Mouse (Mus musculus) intestine, embryonic 15.5 days (tissue): ENCODE measurements at regions not wholly inside any gene's neighbourhood (a gene's known extent, or its start where the extent isn't known, plus 50 kb on each side); places are given as distances from the start of the nearest gene placed in this dataset.
"Not testable (repeated sequence)": the region's sequence is repeated elsewhere in the genome, so short reads cannot be mapped to it uniquely, and the experiment has no call there.

Experiments
- ATAC-seq: fragments of 200-750 bp; cut with Nextera tagmentation; 2 replicates; pipeline ENCODE4 v1.8.0; 2017; ENCODE audit warnings: moderate TSS enrichment, moderate library complexity
- H3K27ac ChIP-seq: fragments of 300-500 bp; sonication (generic); 2 replicates; pipeline ENCODE4 v1.5.1; 2015; ENCODE audit warnings: mild to moderate bottlenecking, inconsistent platforms
- H3K27me3 ChIP-seq: fragments of 300-500 bp; sonication (generic); replicated peaks from 2 replicates; pipeline ENCODE4 v1.6.1; 2015; ENCODE audit warnings: inconsistent platforms
- H3K36me3 ChIP-seq: fragments of 300-500 bp; sonication (generic); 2 replicates; pipeline ENCODE4 v1.6.1; 2015; ENCODE audit warnings: inconsistent platforms
- H3K4me1 ChIP-seq: fragments of 300-500 bp; sonication (generic); replicated peaks from 2 replicates; pipeline ENCODE4 v1.6.1; 2015; ENCODE audit warnings: inconsistent platforms
- H3K4me2 ChIP-seq: fragments of 300-500 bp; sonication (generic); replicated peaks from 2 replicates; pipeline ENCODE4 v1.6.1; 2015; ENCODE audit warnings: mild to moderate bottlenecking, inconsistent platforms
- H3K4me3 ChIP-seq: fragments of 300-500 bp; sonication (generic); replicated peaks from 2 replicates; pipeline ENCODE4 v1.5.1; 2015; ENCODE audit warnings: inconsistent platforms
- H3K9ac ChIP-seq: fragments of 300-500 bp; sonication (generic); 2 replicates; pipeline ENCODE4 v1.6.1; 2015; ENCODE audit warnings: inconsistent platforms
- H3K9me3 ChIP-seq: fragments of 300-500 bp; sonication (generic); 2 replicates; pipeline ENCODE4 v1.6.1; 2016; ENCODE audit warnings: inconsistent platforms
- WGBS: fragments of 180-500 bp; shearing (Covaris S2); methylation state at CpG from one replicate; pipeline ENCODE4 v1.1.7; 2015; 5-methylcytosine and 5-hydroxymethylcytosine counted together

DNA sequence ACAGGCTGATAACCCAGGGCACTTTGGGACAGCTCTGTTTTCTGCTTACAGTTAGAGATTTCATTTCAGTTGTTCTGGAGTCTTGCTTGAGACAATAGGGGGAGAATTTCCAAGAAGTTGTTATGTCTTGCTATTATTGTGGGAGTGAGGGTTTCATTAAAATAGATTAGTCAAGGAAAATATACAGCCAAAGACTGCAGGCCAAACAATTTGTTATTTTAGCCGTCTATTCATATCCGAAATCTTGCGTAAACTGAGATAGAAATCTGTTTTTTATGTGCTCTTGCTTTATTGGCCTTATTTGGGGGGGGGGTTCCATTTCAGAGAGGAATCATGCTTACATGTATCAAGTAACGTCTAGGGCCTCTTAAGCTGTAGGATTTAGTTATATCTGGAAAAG is 339.3 kb upstream of the Nrsn1 start:
- Histone ChIP-seq H3K4me2 (no peak overlapping the region), H3K9me3 (no peaks in the 10 kb centered on the region), H3K36me3 (no peaks in the 10 kb centered on the region), H3K4me1 (no peaks in the 10 kb centered on the region), H3K27ac (no peak overlapping the region), H3K4me3 (no peak overlapping the region), H3K9ac (no peak overlapping the region), H3K27me3 (no peaks in the 10 kb centered on the region)
- ATAC-seq: no peak
- 57% methylated on average over 4 of the region's 4 CpGs for WGBS

GRCm38 (mm10) chr13:25609241-25609640 is 338.9 kb upstream of the Nrsn1 start:
- 50% methylated on average over 1 of the region's 1 CpGs for WGBS
- H3K27ac ChIP-seq: no peak overlapping the region
- H3K27me3 ChIP-seq: no peaks in the 10 kb centered on the region
- H3K36me3 ChIP-seq: no peaks in the 10 kb centered on the region
- no peaks in the 10 kb centered on the region for H3K9me3 ChIP-seq
- ATAC-seq: no peak
- H3K9ac ChIP-seq: no peak overlapping the region
- H3K4me3 ChIP-seq: no peak overlapping the region
- H3K4me1 ChIP-seq: no peaks in the 10 kb centered on the region
- H3K4me2 ChIP-seq: no peak overlapping the region

GRCm38 (mm10) chr13:25601351-25601750 is 331.0 kb upstream of the Nrsn1 start:
- not testable (repeated sequence) for H3K9ac ChIP-seq, H3K27me3 ChIP-seq, H3K27ac ChIP-seq, H3K36me3 ChIP-seq, H3K9me3 ChIP-seq, H3K4me3 ChIP-seq, ATAC-seq, H3K4me2 ChIP-seq, H3K4me1 ChIP-seq

DNA sequence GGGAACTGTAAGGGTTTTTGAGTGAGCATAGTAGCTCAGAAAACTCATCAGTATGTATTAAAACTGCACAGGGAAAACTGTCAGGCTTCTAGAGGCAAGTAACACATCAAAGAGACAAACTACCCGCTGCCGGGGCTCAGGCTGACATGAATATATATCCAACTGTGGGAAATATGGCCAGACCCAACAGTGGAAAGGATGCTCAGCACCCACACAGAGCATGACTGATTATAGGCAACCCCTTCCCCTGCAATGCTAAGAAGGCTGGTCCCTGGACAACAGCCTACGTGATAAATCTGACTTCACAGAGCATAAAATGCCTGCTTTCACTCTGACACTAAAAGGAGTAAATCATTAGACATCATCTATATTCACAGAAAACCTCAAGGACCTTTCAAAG is 324.3 kb upstream of the Nrsn1 start:
- WGBS: 73% methylated on average over 3 of the region's 3 CpGs
- H3K4me3 ChIP-seq: no peak overlapping the region
- no peak overlapping the region for H3K4me2 ChIP-seq
- H3K27me3 ChIP-seq: no peaks in the 10 kb centered on the region
- ATAC-seq: no peak
- H3K9ac ChIP-seq: no peak overlapping the region
- H3K36me3 ChIP-seq: no peaks in the 10 kb centered on the region
- no peak overlapping the region for H3K27ac ChIP-seq
- no peaks in the 10 kb centered on the region for H3K9me3 ChIP-seq
- H3K4me1 ChIP-seq: no peaks in the 10 kb centered on the region

GRCm38 (mm10) chr13:25570641-25571040 is 300.3 kb upstream of the Nrsn1 start:
- no peak for ATAC-seq
- no peak overlapping the region for H3K4me3 ChIP-seq
- H3K9me3 ChIP-seq: no peaks in the 10 kb centered on the region
- WGBS: 84% methylated on average over 5 of the region's 5 CpGs
- no peak overlapping the region for H3K4me2 ChIP-seq
- no peak overlapping the region for H3K9ac ChIP-seq
- H3K4me1 ChIP-seq: no peaks in the 10 kb centered on the region
- H3K27ac ChIP-seq: no peak overlapping the region
- H3K27me3 ChIP-seq: no peaks in the 10 kb centered on the region
- H3K36me3 ChIP-seq: no peaks in the 10 kb centered on the region

GRCm38 (mm10) chr13:25562746-25563145 is 292.4 kb upstream of the Nrsn1 start:
- WGBS: 7% methylated on average over 2 of the region's 2 CpGs
- H3K36me3 ChIP-seq: no peaks in the 10 kb centered on the region
- no peak overlapping the region for H3K9ac ChIP-seq
- H3K4me2 ChIP-seq: no peak overlapping the region
- H3K9me3 ChIP-seq: no peaks in the 10 kb centered on the region
- no peaks in the 10 kb centered on the region for H3K27me3 ChIP-seq
- no peak overlapping the region for H3K27ac ChIP-seq
- ATAC-seq: no peak
- no peaks in the 10 kb centered on the region for H3K4me1 ChIP-seq
- H3K4me3 ChIP-seq: no peak overlapping the region

GRCm38 (mm10) chr13:25560339-25560738 is 290.0 kb upstream of the Nrsn1 start:
- 77% methylated on average over 2 of the region's 2 CpGs for whole genome bisulfite sequencing

DNA sequence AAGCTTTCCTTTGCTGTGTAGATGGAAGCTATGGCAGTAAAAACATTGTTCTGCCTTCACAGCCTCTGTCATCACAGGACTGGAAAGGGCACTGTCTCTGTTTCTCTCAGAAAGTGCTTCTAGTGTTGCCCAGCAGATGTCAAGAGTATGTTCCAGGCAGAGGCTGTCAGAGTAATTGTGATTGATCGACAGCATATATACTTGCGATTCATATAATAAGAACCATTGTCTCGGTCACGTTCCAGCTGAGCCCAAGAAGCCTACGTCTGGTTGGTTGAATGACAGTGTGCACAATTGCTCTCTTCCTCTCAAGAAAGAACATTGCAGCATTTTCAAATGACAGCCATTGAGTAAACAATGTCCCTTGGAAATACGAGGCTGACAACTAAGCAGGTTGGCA is 284.7 kb upstream of the Nrsn1 start:
- Histone ChIP-seq H3K9ac (no peak overlapping the region), H3K4me1 (no peaks in the 10 kb centered on the region), H3K27ac (no peak overlapping the region), H3K27me3 (no peaks in the 10 kb centered on the region), H3K4me2 (no peak overlapping the region), H3K36me3 (no peaks in the 10 kb centered on the region), H3K4me3 (no peak overlapping the region), H3K9me3 (no peaks in the 10 kb centered on the region)
- WGBS: 75% methylated on average over 6 of the region's 6 CpGs
- ATAC-seq: no peak

More at GRCm38 (mm10) chr13:25560339-25560738, 290.0 kb upstream of the Nrsn1 start:
- Histone ChIP-seq H3K9ac (no peak overlapping the region), H3K9me3 (no peaks in the 10 kb centered on the region), H3K36me3 (no peaks in the 10 kb centered on the region), H3K4me2 (no peak overlapping the region), H3K27ac (no peak overlapping the region), H3K27me3 (no peaks in the 10 kb centered on the region), H3K4me1 (no peaks in the 10 kb centered on the region), H3K4me3 (no peak overlapping the region)
- no peak for ATAC-seq

DNA sequence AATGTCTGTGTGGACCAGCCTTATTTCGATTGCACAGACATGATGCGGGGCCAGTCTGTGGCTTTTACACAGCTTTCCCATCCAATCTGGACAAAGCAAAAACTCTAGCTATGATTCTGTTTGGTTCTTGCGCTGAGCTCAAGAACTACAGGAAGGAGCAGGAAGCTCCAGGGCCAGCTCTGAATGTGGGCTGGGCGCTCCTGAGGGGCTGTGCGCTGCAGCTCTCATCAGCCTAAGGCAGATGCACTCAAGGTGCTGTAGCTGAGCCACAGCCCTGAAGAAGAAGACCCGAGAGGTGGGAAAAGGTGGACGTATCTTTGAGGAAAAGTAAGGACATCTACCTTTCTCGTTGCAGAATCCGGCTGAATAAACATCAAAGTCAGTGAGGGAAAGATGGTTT is 278.2 kb upstream of the Nrsn1 start:
- no peak overlapping the region for H3K27ac ChIP-seq
- no peaks in the 10 kb centered on the region for H3K4me1 ChIP-seq
- no peak overlapping the region for H3K9ac ChIP-seq
- 88% methylated on average over 9 of the region's 9 CpGs for WGBS
- H3K9me3 ChIP-seq: no peaks in the 10 kb centered on the region
- H3K27me3 ChIP-seq: no peaks in the 10 kb centered on the region
- no peak for ATAC-seq
- no peaks in the 10 kb centered on the region for H3K36me3 ChIP-seq
- no peak overlapping the region for H3K4me2 ChIP-seq
- no peak overlapping the region for H3K4me3 ChIP-seq

GRCm38 (mm10) chr13:25547150-25548145 is 277.1 kb upstream of the Nrsn1 start:
- H3K4me2 ChIP-seq: no peak overlapping the region
- H3K4me1 ChIP-seq: no peaks in the 10 kb centered on the region
- no peak overlapping the region for H3K4me3 ChIP-seq
- H3K27ac ChIP-seq: no peak overlapping the region
- no peak overlapping the region for H3K9ac ChIP-seq
- WGBS: 79% methylated on average over 12 of the region's 12 CpGs
- H3K36me3 ChIP-seq: no peaks in the 10 kb centered on the region
- ATAC-seq: no peak
- H3K9me3 ChIP-seq: no peaks in the 10 kb centered on the region
- H3K27me3 ChIP-seq: no peaks in the 10 kb centered on the region

DNA sequence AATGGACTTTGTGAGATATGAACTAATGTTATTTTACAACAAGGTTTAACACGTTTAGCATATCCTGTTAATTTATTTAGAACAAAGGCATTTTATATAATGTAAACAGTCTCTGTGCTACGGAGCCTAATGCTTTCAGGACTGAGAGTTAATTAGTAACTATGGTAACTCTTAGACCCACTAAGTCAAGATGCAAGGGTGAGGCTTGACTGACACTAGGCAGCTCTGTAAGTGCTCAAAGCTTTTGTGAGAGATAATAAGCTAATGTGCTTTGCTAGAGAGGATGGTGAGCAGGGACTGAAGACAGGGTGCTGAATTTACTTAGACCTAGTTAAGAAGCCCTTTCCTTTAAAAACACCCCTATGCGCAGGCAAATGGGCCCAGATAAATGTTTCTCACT is 253.8 kb upstream of the Nrsn1 start:
- Histone ChIP-seq H3K4me1 (no peaks in the 10 kb centered on the region), H3K9me3 (no peaks in the 10 kb centered on the region), H3K4me3 (no peak overlapping the region), H3K4me2 (no peak overlapping the region), H3K27me3 (no peaks in the 10 kb centered on the region), H3K36me3 (no peaks in the 10 kb centered on the region), H3K9ac (no peak overlapping the region), H3K27ac (no peak overlapping the region)
- WGBS: 33% methylated on average over 3 of the region's 3 CpGs
- peak; percentile 63; the same call in 1 of the 2 replicates for ATAC-seq

DNA sequence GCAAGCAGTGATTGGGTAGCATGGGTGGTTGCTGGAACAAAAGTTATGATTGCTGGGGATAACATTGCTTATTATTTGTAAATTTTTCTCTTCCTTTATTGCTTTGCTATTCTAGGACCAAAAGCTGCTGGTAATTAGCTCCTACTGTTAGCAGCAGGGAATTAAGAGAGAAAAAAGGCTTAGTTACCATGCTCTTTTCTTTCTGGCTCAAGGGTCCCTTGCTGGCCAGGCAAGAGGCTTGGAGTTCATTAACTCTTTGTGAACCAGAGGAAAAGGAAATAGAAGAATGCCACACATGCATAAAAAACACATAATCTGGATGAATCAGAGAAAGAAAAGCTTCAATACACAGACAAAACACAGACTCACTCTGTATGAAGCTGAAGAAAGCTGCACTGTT is 237.1 kb upstream of the Nrsn1 start:
- H3K4me3 ChIP-seq: no peak overlapping the region
- no peak overlapping the region for H3K27ac ChIP-seq
- H3K36me3 ChIP-seq: no peaks in the 10 kb centered on the region
- H3K27me3 ChIP-seq: no peaks in the 10 kb centered on the region
- no peak overlapping the region for H3K4me2 ChIP-seq
- ATAC-seq: no peak
- H3K9ac ChIP-seq: no peak overlapping the region
- H3K4me1 ChIP-seq: no peaks in the 10 kb centered on the region
- no peaks in the 10 kb centered on the region for H3K9me3 ChIP-seq

DNA sequence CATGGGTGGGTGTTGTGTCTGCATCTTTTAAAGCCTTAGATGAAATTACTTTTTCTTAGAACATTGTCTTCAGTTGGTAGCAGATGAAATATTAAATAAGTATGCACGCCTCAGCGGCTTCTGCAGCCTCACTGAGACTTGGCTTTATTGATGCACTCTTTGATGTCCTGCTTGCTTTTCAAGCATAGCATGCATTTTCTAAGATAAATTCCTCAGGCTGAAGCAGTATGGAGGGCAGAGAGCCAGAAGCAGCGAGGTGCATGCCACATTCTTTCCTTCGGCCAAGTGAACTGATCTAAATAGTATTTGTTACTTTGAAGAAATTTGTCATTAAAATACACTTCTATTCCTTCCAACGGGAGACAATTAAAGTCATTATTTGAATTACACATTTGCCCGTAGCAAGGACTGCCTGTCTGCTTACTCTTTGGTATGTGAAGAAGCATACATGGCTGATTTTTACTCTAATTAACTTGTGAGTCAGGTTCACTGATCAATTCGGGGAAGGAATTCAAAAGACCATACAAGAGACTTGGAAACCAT is 224.3 kb upstream of the Nrsn1 start:
- no peak overlapping the region for H3K9ac ChIP-seq
- no peaks in the 10 kb centered on the region for H3K36me3 ChIP-seq
- H3K27ac ChIP-seq: no peak overlapping the region
- H3K4me1 ChIP-seq: no peaks in the 10 kb centered on the region
- no peaks in the 10 kb centered on the region for H3K27me3 ChIP-seq
- ATAC-seq: no peak
- H3K4me2 ChIP-seq: no peak overlapping the region
- H3K9me3 ChIP-seq: no peaks in the 10 kb centered on the region
- WGBS: 73% methylated on average over 7 of the region's 7 CpGs
- H3K4me3 ChIP-seq: no peak overlapping the region
